Mouse (Mus musculus) neural tube, embryonic 14.5 days (tissue): ENCODE measurements around the gene Ccdc88c. TPM values are rescaled to one million over a fixed set of nuclear protein-coding genes. Genes with fewer than 3 reads are reported as not detected.
A peak's percentile ranks its signal among the peaks of the same experiment; 100 is the strongest.

ENCODE experiments used
- ATAC-seq: fragments of 200-750 bp; cut with Nextera tagmentation; 2 replicates; pipeline ENCODE4 v1.8.0; 2017; ENCODE audit warnings: low read depth, mild to moderate bottlenecking, moderate TSS enrichment, moderate library complexity
- H3K27ac ChIP-seq: fragments of 300-500 bp; sonication (generic); 2 replicates; pipeline ENCODE4 v1.5.1; 2014; ENCODE audit warnings: low read depth, mild to moderate bottlenecking, control low read depth, low read length, moderate library complexity, mixed read lengths
- H3K27me3 ChIP-seq: fragments of 300-500 bp; sonication (generic); 2 replicates; pipeline ENCODE4 v1.6.1; 2014; ENCODE audit warnings: low read length; ENCODE audit not compliant: control insufficient read depth, insufficient read depth
- H3K36me3 ChIP-seq: fragments of 300-500 bp; sonication (generic); 2 replicates; pipeline ENCODE4 v1.6.1; 2014; ENCODE audit warnings: low read length, mixed read lengths; ENCODE audit not compliant: control insufficient read depth, insufficient read depth
- H3K4me1 ChIP-seq: fragments of 300-500 bp; sonication (generic); 2 replicates; pipeline ENCODE4 v1.6.1; 2014; ENCODE audit warnings: low read length; ENCODE audit not compliant: control insufficient read depth, insufficient read depth
- H3K4me2 ChIP-seq: fragments of 300-500 bp; sonication (generic); 2 replicates; pipeline ENCODE4 v1.6.1; 2014; ENCODE audit warnings: mild to moderate bottlenecking, low read depth, low read length, control low read depth
- H3K4me3 ChIP-seq: fragments of 300-500 bp; sonication (generic); 2 replicates; pipeline ENCODE4 v1.5.1; 2014; ENCODE audit warnings: low read depth, low read length, control low read depth, mixed read lengths
- H3K9ac ChIP-seq: fragments of 300-500 bp; sonication (generic); replicated peaks from 2 replicates; pipeline ENCODE4 v1.6.1; 2014; ENCODE audit warnings: low read depth, mild to moderate bottlenecking, control low read depth, low read length, mixed read lengths
- H3K9me3 ChIP-seq: fragments of 300-500 bp; sonication (generic); 2 replicates; pipeline ENCODE4 v1.6.1; 2016; ENCODE audit warnings: low read length; ENCODE audit not compliant: control insufficient read depth
- WGBS: fragments of 180-500 bp; shearing (Covaris S2); extraction: QIAGEN DNeasy Blood & Tissue Kit; methylation state at CpG from one replicate; pipeline ENCODE4 v1.1.7; 2014; 5-methylcytosine and 5-hydroxymethylcytosine counted together
- microRNA counts: library from miRNA; unstranded; fragments of <30 nt; microRNA quantifications from one replicate; lab custom pipeline; 2016
- microRNA-seq: library from miRNA; unstranded; fragments of <30 nt; microRNA quantifications from one replicate; pipeline ENCODE4, GENCODE M21; 2016
- polyA plus RNA-seq: library from polyadenylated mRNA; unstranded; fragments of >200 nt; fragmentation: Nextera tagmentation; extraction: Ambion mirVana; gene quantifications from 2 replicates; pipeline ENCODE4 v1.2.1, GENCODE M21; 2014

The Ccdc88c gene
- polyA plus RNA-seq, 1 experiment from 2014 or later = 13.6 TPM

DNA sequence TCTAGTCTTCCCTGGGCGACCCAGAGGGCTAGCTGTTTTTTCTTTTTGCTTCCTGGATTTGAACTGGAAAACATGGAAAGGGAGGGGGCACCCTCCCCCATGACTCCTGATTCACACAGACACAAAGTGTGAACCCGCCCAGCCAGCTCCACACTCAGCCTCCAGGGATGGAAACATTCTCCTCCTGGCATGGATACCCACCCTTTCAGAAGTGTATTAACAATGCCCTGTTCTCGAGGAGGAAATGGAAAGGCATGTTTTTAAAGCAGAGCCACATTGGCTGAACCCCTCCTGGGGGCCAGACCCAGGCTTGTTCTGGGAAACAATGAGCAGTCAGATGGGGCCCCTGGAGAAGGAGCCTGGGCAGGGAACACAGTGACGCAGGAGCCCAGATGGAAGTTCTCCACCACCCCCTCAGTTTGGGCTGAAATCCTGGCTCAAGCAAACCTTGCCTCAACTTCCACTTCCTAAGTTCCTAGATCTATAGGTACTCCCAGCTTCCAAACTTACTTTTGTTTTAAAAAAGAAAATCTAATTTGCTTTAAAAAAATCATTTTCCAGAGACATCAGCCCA is 160.7 kb downstream of the Ccdc88c start:
- Histone ChIP-seq H3K4me1 (no peaks in the 10 kb centered on the region), H3K9ac (no peak overlapping the region), H3K36me3 (no peaks in the 10 kb centered on the region), H3K27ac (no peak overlapping the region), H3K4me2 (no peak overlapping the region), H3K4me3 (no peak overlapping the region), H3K27me3 (no peaks in the 10 kb centered on the region), H3K9me3 (no peaks in the 10 kb centered on the region)
- no peak for ATAC-seq
- 68% methylated on average over 4 of the region's 4 CpGs for WGBS

DNA sequence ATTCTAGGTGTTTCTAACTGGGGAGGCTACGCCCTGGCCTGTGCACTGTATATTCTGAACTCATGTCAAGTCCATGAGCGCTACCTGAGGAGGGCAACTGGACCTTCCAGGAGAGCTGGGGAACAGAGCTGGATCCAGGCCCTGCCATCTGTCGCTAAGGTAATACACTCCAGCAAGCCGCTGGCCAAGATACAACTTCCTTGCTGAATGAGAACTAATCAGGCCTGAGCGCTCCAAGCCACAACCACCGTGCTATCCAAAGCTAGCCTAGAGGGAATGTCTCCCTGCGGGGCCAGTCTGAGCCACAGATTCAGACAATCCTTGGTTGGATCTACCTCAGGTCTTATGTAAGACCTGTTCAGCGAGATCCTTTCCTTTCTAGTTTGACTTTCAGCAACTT is 161.8 kb downstream of the Ccdc88c start:
- Histone ChIP-seq H3K4me1 (no peaks in the 10 kb centered on the region), H3K9ac (no peak overlapping the region), H3K27ac (no peak overlapping the region), H3K27me3 (no peaks in the 10 kb centered on the region), H3K4me2 (no peak overlapping the region), H3K4me3 (no peak overlapping the region), H3K9me3 (no peaks in the 10 kb centered on the region), H3K36me3 (no peaks in the 10 kb centered on the region)
- ATAC-seq = no peak
- WGBS = 91% methylated on average over 8 of the region's 8 CpGs

DNA sequence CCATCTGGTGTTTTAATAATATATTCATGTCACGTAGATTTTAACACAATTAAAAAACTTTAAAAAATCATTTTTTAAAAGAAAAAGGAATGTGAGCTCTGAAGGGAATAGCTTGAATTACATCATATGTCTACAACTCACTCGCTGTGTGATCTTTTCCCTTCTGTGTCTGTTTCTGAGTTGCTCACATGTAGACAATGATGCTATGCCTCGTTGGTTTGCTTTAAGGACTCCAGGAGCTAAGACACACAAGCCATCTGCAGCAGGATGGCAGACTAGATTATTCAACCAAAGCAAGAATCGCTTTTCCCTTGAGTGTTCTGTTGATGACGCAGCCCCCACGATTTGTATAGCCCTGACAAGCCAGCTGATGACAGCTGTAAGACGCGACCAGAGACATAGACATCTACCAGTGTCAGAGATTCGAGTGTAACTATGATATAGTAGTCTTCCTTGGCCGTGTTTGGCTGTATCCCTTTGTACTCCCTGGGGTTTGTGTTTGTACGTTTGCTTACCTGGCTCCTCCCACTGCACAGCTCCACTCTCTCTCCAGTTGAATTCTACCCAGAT is 163.3 kb downstream of the Ccdc88c start:
- no peaks in the 10 kb centered on the region for H3K27me3 ChIP-seq
- no peaks in the 10 kb centered on the region for H3K4me1 ChIP-seq
- no peak overlapping the region for H3K4me3 ChIP-seq
- 54% methylated on average over 11 of the region's 11 CpGs for whole genome bisulfite sequencing
- no peak overlapping the region for H3K4me2 ChIP-seq
- peak; percentile 66; the same call in 1 of the 2 replicates for ATAC-seq
- no peaks in the 10 kb centered on the region for H3K9me3 ChIP-seq
- no peak overlapping the region for H3K9ac ChIP-seq
- H3K36me3 ChIP-seq = no peaks in the 10 kb centered on the region
- H3K27ac ChIP-seq = no peak overlapping the region

DNA sequence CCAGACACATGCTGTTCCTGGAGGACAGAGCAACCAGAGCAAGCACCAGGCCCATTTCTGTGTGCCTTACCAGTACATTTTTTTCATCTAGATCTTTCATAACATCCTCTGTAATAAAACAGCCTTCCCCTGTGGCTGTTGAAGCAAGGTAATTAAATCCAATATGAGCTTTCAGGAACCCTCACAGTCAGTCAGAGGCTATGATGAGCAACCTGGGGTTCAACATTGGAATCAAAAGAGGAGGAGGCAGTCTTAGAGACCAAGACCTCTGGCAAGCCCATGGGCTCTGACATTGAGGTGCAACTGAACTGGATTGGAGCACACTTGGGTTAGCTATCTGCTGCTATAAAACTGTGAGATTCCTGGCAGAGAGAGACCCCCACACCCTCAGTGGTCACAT is 163.8 kb downstream of the Ccdc88c start:
- no peak overlapping the region for H3K4me3 ChIP-seq
- peak; percentile 53 for ATAC-seq
- no peaks in the 10 kb centered on the region for H3K36me3 ChIP-seq
- H3K27ac ChIP-seq = no peak overlapping the region
- H3K4me1 ChIP-seq = no peaks in the 10 kb centered on the region
- no peak overlapping the region for H3K9ac ChIP-seq
- no peaks in the 10 kb centered on the region for H3K27me3 ChIP-seq
- H3K9me3 ChIP-seq = no peaks in the 10 kb centered on the region
- no peak overlapping the region for H3K4me2 ChIP-seq

DNA sequence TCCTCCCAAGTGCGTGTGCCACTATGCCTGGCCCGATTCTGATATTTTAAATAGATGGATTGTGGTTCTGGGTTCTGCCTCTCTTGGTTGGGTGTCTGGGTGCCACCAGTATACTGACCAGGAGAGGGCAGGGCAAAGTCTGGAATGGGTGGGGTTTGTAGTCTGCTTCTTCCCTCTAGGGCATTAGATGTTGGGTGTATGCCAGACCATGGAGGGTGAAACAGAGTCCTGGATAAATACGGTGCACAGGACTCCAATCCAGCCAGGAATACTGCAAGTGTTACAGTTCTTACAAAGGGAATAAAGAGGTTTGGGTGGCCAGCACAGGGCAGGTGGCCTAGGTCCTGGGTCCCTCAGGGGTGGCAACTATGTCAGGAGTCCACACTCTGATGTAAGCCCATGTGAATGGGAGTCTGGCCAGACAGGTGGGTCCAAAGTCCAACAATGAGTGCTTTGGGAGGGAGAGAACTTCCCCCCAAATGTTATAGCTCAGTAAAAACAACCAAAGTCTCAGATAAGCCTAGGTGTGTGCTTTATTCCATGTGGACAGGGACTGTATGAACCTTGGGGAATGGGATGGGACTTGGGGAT is 165.9 kb downstream of the Ccdc88c start:
- H3K27ac ChIP-seq = no peak overlapping the region
- H3K4me2 ChIP-seq = no peak overlapping the region
- no peaks in the 10 kb centered on the region for H3K36me3 ChIP-seq
- WGBS = 92% methylated on average over 3 of the region's 3 CpGs
- H3K9ac ChIP-seq = no peak overlapping the region
- H3K4me3 ChIP-seq = no peak overlapping the region
- H3K9me3 ChIP-seq = no peaks in the 10 kb centered on the region
- H3K4me1 ChIP-seq = no peaks in the 10 kb centered on the region
- no peaks in the 10 kb centered on the region for H3K27me3 ChIP-seq
- ATAC-seq = no peak

DNA sequence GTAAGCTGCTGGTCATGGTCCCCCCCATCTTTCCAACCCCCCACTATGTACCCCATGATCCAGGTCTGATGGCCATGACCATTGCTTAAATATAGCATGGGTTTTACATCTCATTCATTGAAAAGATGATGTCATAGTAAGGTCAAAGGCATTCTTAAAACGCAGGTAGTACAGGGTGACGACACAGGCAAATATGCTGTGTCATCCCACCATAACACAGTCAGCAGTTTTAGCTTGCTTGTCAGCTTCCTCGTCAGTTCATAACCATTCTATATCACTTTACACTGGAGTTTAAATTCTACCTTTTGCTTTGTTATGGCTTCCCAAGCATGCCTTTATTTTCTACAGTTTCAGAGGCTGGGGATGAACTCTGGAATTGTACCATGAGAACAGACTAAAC is 166.6 kb downstream of the Ccdc88c start:
- H3K27me3 ChIP-seq = no peaks in the 10 kb centered on the region
- no peak overlapping the region for H3K4me2 ChIP-seq
- H3K36me3 ChIP-seq = no peaks in the 10 kb centered on the region
- no peak overlapping the region for H3K4me3 ChIP-seq
- H3K4me1 ChIP-seq = no peaks in the 10 kb centered on the region
- H3K27ac ChIP-seq = no peak overlapping the region
- no peak for ATAC-seq
- H3K9ac ChIP-seq = no peak overlapping the region
- WGBS = 92% methylated on average over 3 of the region's 3 CpGs
- H3K9me3 ChIP-seq = no peaks in the 10 kb centered on the region

MicroRNAs encoded within 50 kb of the gene (microRNA counts, 519-probe panel; counts per million panel counts)
- microRNA mmu-miR-1190 (lab: Ali Mortazavi, UCI) = not detected

Small RNA genes lying within 50 kb of the gene (microRNA-seq; reads per million reads assigned to microRNA genes)
- gene Mir1190 = not detected

Other genes with a start within 250 kb of the Ccdc88c start
- 1.9 and 4.0 TPM in 2 replicates for gene Dglucy, start 250.0 kb downstream of the Ccdc88c start, polyA plus RNA-seq
- gene Gpr68, start 120.9 kb downstream of the Ccdc88c start, polyA plus RNA-seq = 4.3 and 5.4 TPM in 2 replicates
- 27.7 and 32.0 TPM in 2 replicates for gene Ppp4r3a, start 54.6 kb upstream of the Ccdc88c start, polyA plus RNA-seq